Mouse (Mus musculus) spleen, postnatal 14 days (tissue): ENCODE data around the gene Dgki.

Source experiments
- DNase-seq, 2 experiments: peaks; one replicate each; pipeline ENCODE4 v3.0.0; 2021 to 2022; ENCODE audit warnings: low spot score in 2 of 2

Dgki gene

GRCm38 (mm10) chr6:37064214-37064830 lies 235.7 kb downstream of the Dgki start:
- no peak for DNase-seq

DNA sequence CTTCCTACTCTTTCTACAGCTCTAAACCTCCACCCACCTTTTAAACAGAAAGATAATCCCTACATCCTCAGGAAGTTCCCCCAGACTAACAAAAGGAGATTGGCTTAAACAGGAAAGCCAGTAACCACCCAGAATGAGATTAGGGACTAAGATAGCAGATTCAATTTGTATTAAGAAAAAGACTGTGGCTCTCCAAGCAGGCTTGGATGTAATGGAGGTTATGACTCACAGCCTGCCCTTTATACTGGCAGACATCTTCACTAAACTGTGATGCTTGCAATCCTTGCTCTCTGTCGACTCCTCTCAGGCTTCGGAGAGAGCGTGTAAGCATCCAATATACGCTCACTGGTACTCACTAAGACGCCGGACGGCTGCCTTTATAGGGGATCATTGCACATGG lies 236.7 kb downstream of the Dgki start:
- DNase-seq = no peak

GRCm38 (mm10) chr6:37060114-37060513 lies 239.9 kb downstream of the Dgki start:
- DNase-seq = no peak

DNA sequence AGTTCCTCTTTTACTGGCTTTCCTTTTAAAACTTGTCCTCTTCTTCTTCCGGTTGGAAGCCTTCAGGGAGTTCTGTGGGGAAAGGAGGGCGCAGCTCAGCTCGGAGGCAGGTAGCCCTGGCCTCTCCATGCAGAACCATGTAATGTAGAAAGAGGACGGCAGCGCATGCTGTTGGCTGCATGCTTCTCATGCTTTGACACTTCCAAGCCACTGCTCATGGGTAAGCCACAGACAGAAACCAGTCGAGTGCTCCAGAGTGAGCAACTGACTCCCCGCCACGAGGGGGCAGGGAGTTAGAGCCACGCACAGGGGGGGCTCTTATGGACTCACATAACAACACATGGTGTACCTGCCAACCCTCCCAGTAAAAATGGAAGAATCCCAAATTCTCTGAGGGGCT lies 242.0 kb downstream of the Dgki start:
- no peak for DNase-seq

DNA sequence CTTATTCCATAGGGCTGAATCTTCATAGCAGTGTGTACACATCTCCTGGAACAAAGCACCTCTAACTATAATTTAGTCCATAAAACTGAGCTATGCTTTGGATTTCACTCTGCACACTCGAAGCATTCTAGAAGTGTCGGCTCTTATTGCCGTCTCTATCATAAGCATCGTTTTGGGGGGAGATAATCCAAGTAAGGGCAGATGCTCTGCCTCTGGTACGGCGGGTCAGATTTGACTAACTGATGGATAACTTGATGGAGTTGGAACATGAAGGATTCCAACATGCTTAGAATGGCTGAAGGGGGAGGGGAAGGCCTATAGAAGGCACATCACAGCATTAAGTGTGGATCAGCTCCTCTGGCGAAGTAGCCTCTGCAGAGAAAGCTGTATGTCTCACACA lies 242.4 kb downstream of the Dgki start:
- no peak for DNase-seq

- no peak for DNase-seq
Measured at GRCm38 (mm10) chr6:37055634-37056033, 244.3 kb downstream of the Dgki start.

GRCm38 (mm10) chr6:37055128-37055527 lies 244.9 kb downstream of the Dgki start:
- no peak for DNase-seq

GRCm38 (mm10) chr6:37054435-37055020 lies 245.5 kb downstream of the Dgki start:
- no peak for DNase-seq

DNA sequence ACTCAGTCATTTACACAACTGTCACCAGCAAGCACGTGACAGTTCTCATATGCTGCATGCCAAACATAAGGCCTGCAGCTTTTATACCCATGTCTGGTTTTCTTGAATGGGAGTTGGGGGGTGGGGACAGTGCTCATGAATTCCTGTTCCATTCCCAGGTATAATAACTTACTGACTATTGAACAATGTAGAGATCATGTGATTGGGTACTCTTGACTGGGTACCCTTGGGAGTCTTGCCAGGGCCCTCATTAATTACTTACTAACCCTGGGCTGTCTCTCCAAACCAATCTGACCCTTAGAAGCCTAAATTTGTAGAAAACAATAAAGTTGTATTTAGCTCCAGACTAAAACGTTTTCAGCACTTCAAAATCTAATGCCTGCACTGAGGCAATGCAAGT lies 246.6 kb downstream of the Dgki start:
- DNase-seq = no peak

- no peak for DNase-seq
Measured at GRCm38 (mm10) chr6:37051652-37052051, 248.3 kb downstream of the Dgki start.

- no peak for DNase-seq
Measured at GRCm38 (mm10) chr6:37051150-37051549, 248.8 kb downstream of the Dgki start.

- DNase-seq = no peak
Measured at GRCm38 (mm10) chr6:37047611-37048129, 252.3 kb downstream of the Dgki start.

DNA sequence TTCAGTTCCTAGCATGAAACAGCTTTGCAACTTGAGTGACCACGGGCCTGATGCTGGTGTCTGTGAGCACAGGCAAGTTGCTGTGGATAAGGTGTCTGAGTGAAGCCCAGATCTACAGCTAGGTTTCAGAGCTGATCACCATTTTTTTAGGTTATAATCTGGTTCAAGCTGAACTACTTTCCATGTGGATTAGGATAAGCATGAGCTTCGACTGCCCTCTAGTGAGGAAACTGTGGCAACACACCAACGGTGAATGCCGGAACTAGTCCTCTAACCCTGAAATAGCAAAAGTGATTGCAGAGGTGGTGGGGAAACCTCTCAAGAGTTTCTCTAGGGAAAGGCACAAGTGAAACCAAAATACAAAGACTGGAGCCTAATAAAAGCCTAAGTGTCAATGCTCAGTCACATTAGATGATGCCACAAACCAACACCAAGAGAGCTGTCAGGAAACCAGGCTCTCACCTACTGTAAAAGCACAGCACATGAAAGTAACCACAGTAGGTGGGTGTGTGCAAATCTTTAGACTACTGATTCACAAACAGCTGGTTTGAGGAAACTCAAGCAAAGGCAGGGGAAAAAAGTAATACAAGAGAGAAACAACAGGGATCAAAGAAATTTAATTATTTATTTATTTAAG lies 253.7 kb downstream of the Dgki start:
- no peak for DNase-seq

DNA sequence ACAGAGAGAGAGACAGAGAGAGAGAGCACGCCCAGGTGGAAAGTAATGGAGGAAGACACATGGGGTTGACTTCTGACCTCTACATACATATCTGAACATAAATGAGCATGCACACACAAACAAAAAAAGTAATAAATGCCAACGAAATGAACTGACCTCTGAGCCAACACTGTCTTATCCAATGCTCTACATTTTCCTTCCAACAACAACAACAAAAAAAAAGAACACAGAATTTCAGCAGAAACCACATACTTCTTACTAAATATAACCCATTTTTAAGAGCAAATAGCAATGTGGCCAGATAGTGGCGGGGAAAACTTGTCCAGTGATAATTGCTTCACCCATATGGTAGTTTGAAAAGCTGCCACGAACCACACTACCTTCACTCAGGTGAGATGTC lies 255.2 kb downstream of the Dgki start:
- DNase-seq = no peak

GRCm38 (mm10) chr6:37038444-37038843 lies 261.5 kb downstream of the Dgki start:
- DNase-seq = no peak

GRCm38 (mm10) chr6:37037115-37037908 lies 262.7 kb downstream of the Dgki start:
- no peak for DNase-seq

- no peak for DNase-seq
Measured at GRCm38 (mm10) chr6:37035681-37036080, 264.3 kb downstream of the Dgki start.

GRCm38 (mm10) chr6:37030986-37031385 lies 269.0 kb downstream of the Dgki start:
- no peak for DNase-seq

DNA sequence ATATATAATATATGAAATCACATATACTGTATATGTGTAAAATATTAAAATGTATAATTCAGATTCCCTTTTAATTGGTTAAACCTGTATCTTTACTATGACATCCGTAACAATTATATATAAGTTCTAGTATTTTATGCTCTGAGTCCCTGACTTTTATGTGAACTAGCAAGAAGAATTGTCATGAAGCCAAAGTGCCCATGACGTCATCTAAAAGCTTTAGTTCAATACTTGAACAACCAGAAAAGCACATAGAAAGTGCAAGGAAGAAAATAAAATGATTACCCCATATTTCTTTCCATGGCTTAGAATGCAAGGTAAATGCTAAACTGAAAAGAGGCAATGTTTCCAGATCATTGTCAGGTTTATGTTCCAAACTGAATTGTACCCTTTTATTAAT lies 269.6 kb downstream of the Dgki start:
- no peak for DNase-seq

GRCm38 (mm10) chr6:37028841-37029240 lies 271.1 kb downstream of the Dgki start:
- DNase-seq = no peak

DNA sequence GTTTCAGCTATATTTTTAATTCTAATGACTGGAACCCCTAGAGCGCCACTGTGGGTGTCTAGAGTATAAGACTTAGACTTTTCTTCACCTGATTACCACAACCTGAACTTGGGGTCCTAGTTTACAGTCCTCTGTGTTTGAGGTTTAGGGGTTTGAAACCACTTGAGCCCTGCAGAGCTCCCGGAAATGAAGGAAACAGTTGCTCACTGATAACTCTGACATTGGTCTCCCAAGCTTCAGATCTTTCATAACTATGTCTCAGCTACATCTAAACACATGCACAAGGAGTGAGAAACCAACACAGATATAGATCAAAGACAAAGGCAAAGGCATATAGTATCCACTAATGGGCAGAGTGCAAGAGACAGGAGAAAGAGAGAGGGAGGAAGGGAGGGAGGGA lies 271.7 kb downstream of the Dgki start:
- DNase-seq = no peak
